Mouse (Mus musculus) layer of hippocampus, postnatal 14 days (tissue): Measurements from ENCODE around the gene Onecut1. TPM values are rescaled to one million over a fixed set of nuclear protein-coding genes. Genes with fewer than 3 reads are reported as not detected.

Source experiments
- DNase-seq, 2 experiments: peaks; one replicate each; pipeline ENCODE4 v3.0.0; 2021 to 2022; ENCODE audit warnings: low spot score in 2 of 2, mixed read lengths in 1 of 2
- total RNA-seq, 2 experiments: library from RNA; stranded (reverse); gene quantifications; 2 replicates each; pipeline ENCODE4 v1.2.3; 2021

Gene Onecut1
- total RNA-seq, 2 experiments from 2014 or later = 0.23 to 0.26 TPM

DNA sequence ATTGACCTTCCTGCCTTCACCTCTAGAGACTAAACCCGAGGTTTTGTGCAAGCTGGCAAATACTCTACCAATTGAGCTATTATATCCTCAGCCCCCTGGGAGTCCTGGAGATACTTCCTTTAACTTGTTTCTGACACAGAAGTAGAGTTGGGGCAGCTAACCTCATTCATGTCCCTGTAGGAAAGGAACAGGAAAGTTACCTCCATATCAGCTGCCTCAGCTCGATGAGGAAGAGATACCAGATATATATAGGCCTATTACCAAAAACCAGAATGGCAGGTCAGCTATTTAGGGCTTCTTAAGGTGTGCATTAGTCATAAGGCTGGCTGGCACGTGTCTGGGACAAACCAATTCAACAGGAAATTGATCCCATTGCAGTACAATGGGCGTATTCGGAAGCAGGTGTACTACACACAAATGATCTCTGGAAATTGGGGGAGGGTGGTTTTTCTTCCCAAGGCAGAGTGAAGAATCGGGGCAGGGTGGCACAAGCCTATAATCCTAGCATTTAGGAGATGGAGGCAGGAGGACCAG, 48.6 kb downstream of the Onecut1 start:
- no peak for DNase-seq

GRCm38 (mm10) chr9:74911430-74911829, 49.7 kb downstream of the Onecut1 start:
- no peak for DNase-seq

DNA sequence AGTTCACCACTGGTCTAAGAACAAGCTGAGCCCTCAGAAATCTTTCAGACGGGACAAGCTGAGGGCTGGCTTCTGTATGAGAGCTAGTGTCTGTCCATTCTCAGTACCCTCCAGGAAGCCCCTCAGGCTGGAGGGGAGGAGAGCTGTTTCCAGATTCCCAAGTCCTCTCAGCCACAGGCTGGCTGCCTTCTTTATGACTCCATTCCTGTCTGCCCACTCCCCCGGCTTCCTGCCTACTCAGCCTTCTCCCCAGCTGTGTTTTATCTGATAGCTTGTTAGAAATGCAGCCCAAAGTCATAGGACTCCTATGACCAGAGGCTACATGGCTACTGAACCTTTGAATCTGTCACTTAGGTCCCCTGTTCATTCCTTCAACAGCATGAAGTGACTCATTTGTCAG, 50.2 kb downstream of the Onecut1 start:
- DNase-seq = no peak

GRCm38 (mm10) chr9:74912619-74913376, 51.1 kb downstream of the Onecut1 start:
- DNase-seq = no peak

DNA sequence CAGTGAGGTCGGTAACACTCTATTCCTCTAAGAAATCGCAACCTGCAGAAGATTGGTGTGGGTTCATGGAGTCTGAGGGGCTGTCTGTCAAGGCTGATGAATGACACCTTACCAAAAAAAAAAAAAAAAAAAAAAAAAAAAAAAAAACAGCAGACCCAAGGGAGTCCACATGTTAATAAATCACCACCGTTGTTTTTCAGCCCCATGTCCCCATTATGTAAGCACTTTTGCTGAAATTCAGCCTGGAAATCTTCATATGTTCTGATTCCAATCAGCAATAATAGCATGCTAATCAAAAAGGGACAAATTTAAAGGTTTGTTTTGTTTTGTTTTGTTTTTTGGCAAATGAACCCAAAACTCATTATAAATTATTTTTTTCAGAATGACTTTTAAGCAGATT, 53.9 kb downstream of the Onecut1 start:
- no peak for DNase-seq

- DNase-seq = no peak
Measured at GRCm38 (mm10) chr9:74920450-74920849, 58.7 kb downstream of the Onecut1 start.

GRCm38 (mm10) chr9:74921422-74921821, 59.7 kb downstream of the Onecut1 start:
- no peak for DNase-seq

- no peak for DNase-seq
Measured at GRCm38 (mm10) chr9:74922884-74923283, 61.2 kb downstream of the Onecut1 start.

GRCm38 (mm10) chr9:74923291-74923977, 61.7 kb downstream of the Onecut1 start:
- no peak for DNase-seq

- DNase-seq = peak in 1 of 2 experiments; percentile 12
Measured at GRCm38 (mm10) chr9:74925220-74925769, 63.6 kb downstream of the Onecut1 start.

- no peak for DNase-seq
Measured at GRCm38 (mm10) chr9:74929981-74930423, 68.3 kb downstream of the Onecut1 start.

GRCm38 (mm10) chr9:74930653-74931052, 68.9 kb downstream of the Onecut1 start:
- DNase-seq = no peak

- DNase-seq = no peak
Measured at GRCm38 (mm10) chr9:74935289-74935688, 73.6 kb downstream of the Onecut1 start.

DNA sequence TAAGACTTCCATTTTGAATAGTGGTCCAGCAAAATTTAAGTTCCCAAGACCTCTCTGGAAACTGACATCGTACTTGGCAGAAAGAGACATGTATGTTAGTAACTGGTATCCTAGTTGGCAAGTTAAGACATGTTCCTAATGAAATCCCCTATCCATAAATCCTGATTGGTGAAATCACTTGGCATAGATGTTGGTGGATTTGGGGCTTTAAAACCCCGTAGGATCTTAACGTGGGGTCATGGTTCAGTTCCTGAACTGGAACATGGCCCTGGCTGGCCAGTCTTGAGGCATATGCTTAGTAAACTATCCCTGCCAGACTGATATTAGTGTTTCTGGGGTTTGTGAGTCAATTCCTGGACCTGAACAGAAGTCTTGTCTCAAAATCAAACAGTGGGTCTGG, 76.0 kb downstream of the Onecut1 start:
- DNase-seq = no peak

DNA sequence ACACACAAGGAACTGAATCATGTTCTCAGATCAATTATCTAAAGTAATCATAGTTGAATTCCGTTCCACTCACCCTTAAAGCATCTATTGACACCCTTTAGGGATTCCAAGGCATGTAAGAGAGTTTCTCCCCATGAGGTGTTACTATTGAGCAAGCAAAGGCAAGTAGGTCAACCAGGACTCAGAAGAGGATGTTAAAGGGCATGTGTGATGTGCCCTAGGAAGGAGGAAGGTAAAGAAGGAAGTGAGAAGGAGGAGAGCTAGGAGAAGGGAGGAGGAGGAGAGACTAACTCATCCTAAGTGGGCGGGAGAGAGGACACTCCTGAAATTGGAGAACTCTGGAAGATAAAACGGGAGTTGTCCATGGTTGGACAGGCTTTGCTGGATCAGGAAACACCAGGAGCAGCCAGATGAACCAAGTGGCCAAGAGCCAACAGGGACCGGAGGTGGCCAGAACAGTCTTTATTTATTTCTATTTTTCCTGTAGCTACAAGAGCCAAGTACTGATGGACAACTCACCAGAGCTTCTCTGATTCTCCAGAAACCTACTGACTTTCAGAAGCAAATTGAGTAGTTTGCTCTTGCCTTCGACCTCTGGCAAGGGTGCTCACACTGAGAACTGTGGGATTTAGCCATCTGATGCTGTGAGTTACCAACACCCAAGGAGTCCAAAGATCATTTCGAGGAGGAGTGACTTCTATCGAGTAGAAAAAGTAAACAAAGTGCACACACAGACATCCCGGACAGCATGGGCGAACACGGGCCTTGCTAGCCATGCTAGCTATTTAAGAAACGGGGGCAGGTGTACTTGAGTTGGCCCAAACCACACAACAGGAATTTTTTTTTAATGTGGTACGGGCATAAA, 77.2 kb downstream of the Onecut1 start:
- no peak for DNase-seq

Other genes starting within 250 kb of the Onecut1 start
- 10 to 100 TPM; 44.9 to 60.2 TPM for gene Fam214a, start 91.0 kb downstream of the Onecut1 start, total RNA-seq
- 100 to 1,000 TPM; 162 TPM for gene Arpp19, start 175.7 kb downstream of the Onecut1 start, total RNA-seq
- gene Myo5a, start 209.1 kb downstream of the Onecut1 start, total RNA-seq = 100 to 1,000 TPM; 190 to 199 TPM